Mouse (Mus musculus): ENCODE measurements around the gene Ramp2. TPM values are rescaled to one million over a fixed set of nuclear protein-coding genes. Genes with fewer than 3 reads are reported as not detected.
A peak's percentile ranks its signal among the peaks of the same experiment; 100 is the strongest.

Gene Ramp2
- polyA plus RNA-seq, 1 experiment from 2014 or later: 20.3 TPM

DNA sequence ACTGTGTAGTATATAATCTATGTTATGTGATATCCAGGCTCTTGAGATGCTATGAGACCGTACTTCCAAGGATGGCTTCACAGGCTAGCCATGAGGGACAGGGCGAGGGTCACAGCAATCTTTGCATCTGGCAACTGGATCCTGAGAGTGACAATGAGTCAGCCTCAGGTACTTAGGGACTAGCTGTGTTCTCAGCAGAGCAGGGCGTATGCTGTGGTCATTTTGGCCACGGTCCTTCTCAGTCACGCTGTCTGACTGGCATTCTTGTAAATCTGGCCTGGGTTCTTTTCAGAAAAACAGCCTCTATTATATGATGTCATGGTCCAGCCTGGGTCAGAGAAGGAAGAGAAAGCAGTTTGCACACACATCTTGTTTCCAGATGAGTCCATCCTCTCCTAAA, 9.0 kb upstream of the Ramp2 start:
- no peak overlapping the region for H3K27ac ChIP-seq (replicated peaks)
- no peak overlapping the region for H3K4me2 ChIP-seq
- WGBS (ENCODE audit: insufficient replicate concordance): 86% methylated on average over 5 of the region's 5 CpGs
- H3K4me1 ChIP-seq (replicated peaks): peaks cover 4% of the 10 kb centered on the region
- H3K9ac ChIP-seq: no peak overlapping the region
- H3K36me3 ChIP-seq (replicated peaks): no peaks in the 10 kb centered on the region
- H3K9me3 ChIP-seq (replicated peaks): no peaks in the 10 kb centered on the region
- no peak overlapping the region for H3K4me3 ChIP-seq (replicated peaks)
- no peak for ATAC-seq (ENCODE audit: insufficient read depth)
- peaks cover 43% of the 10 kb centered on the region for H3K27me3 ChIP-seq

- no peak overlapping the region for H3K4me2 ChIP-seq
- no peak overlapping the region for H3K9ac ChIP-seq
- H3K27ac ChIP-seq (replicated peaks): no peak overlapping the region
- H3K4me3 ChIP-seq (replicated peaks): no peak overlapping the region
- H3K9me3 ChIP-seq (replicated peaks): no peaks in the 10 kb centered on the region
- no peak for ATAC-seq (ENCODE audit: insufficient read depth)
- H3K27me3 ChIP-seq: peaks cover 45% of the 10 kb centered on the region
- H3K36me3 ChIP-seq (replicated peaks): no peaks in the 10 kb centered on the region
- whole genome bisulfite sequencing (ENCODE audit: insufficient replicate concordance): 52% methylated on average over 5 of the region's 5 CpGs
- H3K4me1 ChIP-seq (replicated peaks): no peaks in the 10 kb centered on the region
Measured at GRCm38 (mm10) chr11:101238071-101238647, 7.7 kb upstream of the Ramp2 start.

DNA sequence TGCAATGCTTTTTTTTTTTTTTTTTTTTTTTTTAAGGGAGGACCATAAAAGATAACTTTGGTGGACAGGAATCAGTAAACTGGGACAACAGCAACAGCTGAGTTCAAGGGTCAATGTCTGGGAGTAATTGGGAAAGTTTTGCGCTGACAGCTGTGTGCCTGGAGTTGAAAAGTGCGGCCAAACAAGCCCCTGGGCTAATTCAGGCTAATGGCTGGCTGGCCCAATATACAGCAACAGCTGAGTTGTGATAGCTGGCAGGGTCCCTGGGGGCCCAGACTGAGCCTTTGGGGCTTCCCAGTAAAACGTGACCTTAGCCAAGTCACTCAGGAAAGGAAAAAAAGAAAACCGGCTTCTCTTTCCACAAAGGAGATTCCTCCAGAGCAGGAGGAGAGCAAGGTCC, 757 bp upstream of the Ramp2 start:
- no peaks in the 10 kb centered on the region for H3K9me3 ChIP-seq (replicated peaks)
- peaks cover 75% of the 10 kb centered on the region for H3K27me3 ChIP-seq
- H3K4me3 ChIP-seq (replicated peaks): no peak overlapping the region
- no peak for ATAC-seq (ENCODE audit: insufficient read depth)
- no peak overlapping the region for H3K4me2 ChIP-seq
- H3K9ac ChIP-seq: no peak overlapping the region
- 43% methylated on average over 4 of the region's 4 CpGs for WGBS (ENCODE audit: insufficient replicate concordance)
- H3K4me1 ChIP-seq (replicated peaks): peaks cover 32% of the 10 kb centered on the region
- H3K27ac ChIP-seq (replicated peaks): no peak overlapping the region
- no peaks in the 10 kb centered on the region for H3K36me3 ChIP-seq (replicated peaks)

GRCm38 (mm10) chr11:101246702-101247012, 829 bp downstream of the Ramp2 start:
- peak overlapping the region; percentile 74 for H3K4me2 ChIP-seq
- 13% methylated on average over 7 of the region's 7 CpGs for WGBS (ENCODE audit: insufficient replicate concordance)
- peaks cover 79% of the 10 kb centered on the region for H3K27me3 ChIP-seq
- peaks cover 32% of the 10 kb centered on the region for H3K4me1 ChIP-seq (replicated peaks)
- no peaks in the 10 kb centered on the region for H3K9me3 ChIP-seq (replicated peaks)
- peak overlapping the region; percentile 51 for H3K4me3 ChIP-seq (replicated peaks)
- H3K9ac ChIP-seq: peak overlapping the region; percentile 32; the same call in 1 of the 2 replicates
- H3K36me3 ChIP-seq (replicated peaks): no peaks in the 10 kb centered on the region
- 0 out of 2 replicates have a peak, but pooled peaks have one; percentile 16 for ATAC-seq (ENCODE audit: insufficient read depth)
- no peak overlapping the region for H3K27ac ChIP-seq (replicated peaks)

- no peaks in the 10 kb centered on the region for H3K9me3 ChIP-seq (replicated peaks)
- no peak overlapping the region for H3K27ac ChIP-seq (replicated peaks)
- H3K4me2 ChIP-seq: peak overlapping the region; percentile 74; the same call in 1 of the 2 replicates
- peaks cover 37% of the 10 kb centered on the region for H3K4me1 ChIP-seq (replicated peaks)
- H3K36me3 ChIP-seq (replicated peaks): no peaks in the 10 kb centered on the region
- H3K4me3 ChIP-seq (replicated peaks): no peak overlapping the region
- H3K9ac ChIP-seq: no peak overlapping the region
- H3K27me3 ChIP-seq: peaks cover 70% of the 10 kb centered on the region
- 69% methylated on average over 6 of the region's 6 CpGs for WGBS (ENCODE audit: insufficient replicate concordance)
- no peak for ATAC-seq (ENCODE audit: insufficient read depth)
Measured at GRCm38 (mm10) chr11:101247521-101248030, 1.7 kb downstream of the Ramp2 start.

GRCm38 (mm10) chr11:101248258-101248994, 2.6 kb downstream of the Ramp2 start:
- Histone ChIP-seq H3K9me3 (replicated peaks) (no peaks in the 10 kb centered on the region), H3K27me3 (peaks cover 61% of the 10 kb centered on the region), H3K4me2 (no peak overlapping the region), H3K27ac (replicated peaks) (no peak overlapping the region), H3K4me3 (replicated peaks) (no peak overlapping the region), H3K36me3 (replicated peaks) (no peaks in the 10 kb centered on the region), H3K9ac (no peak overlapping the region), H3K4me1 (replicated peaks) (peaks cover 44% of the 10 kb centered on the region)
- ATAC-seq (ENCODE audit: insufficient read depth): no peak
- WGBS (ENCODE audit: insufficient replicate concordance): 26% methylated on average over 14 of the region's 14 CpGs

- H3K27ac ChIP-seq (replicated peaks): no peak overlapping the region
- H3K4me1 ChIP-seq (replicated peaks): peaks cover 48% of the 10 kb centered on the region
- no peak overlapping the region for H3K4me3 ChIP-seq (replicated peaks)
- H3K9ac ChIP-seq: no peak overlapping the region
- no peak for ATAC-seq (ENCODE audit: insufficient read depth)
- 65% methylated on average over 2 of the region's 2 CpGs for WGBS (ENCODE audit: insufficient replicate concordance)
- H3K9me3 ChIP-seq (replicated peaks): no peaks in the 10 kb centered on the region
- no peak overlapping the region for H3K4me2 ChIP-seq
- peaks cover 4% of the 10 kb centered on the region for H3K36me3 ChIP-seq (replicated peaks)
- H3K27me3 ChIP-seq: peaks cover 35% of the 10 kb centered on the region
Measured at GRCm38 (mm10) chr11:101251031-101251430, 5.2 kb downstream of the Ramp2 start.

DNA sequence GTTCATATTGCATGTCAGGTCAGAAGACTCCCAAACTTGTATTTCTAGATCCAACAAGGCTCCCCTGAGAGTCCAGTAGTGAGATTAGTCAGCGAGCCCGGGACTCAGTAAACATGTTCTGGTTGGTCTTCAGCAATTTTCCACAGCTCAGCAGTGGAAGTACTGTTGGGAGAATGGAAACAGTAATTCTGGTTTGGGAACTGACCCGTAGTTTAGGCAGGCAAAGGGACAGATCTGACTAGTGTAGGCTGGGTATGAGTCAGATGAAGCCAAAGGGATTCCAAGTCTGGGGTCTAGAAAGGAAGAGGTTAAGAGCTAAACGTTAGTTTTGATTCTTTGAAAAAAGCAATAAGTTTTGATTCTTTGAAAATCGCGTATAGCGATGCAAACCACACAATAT, 7.1 kb downstream of the Ramp2 start:
- Histone ChIP-seq H3K4me2 (peak overlapping the region; percentile 84), H3K27ac (replicated peaks) (peak overlapping the region; percentile 90), H3K9ac (peak overlapping the region; percentile 92), H3K27me3 (peaks cover 16% of the 10 kb centered on the region), H3K4me1 (replicated peaks) (peaks cover 54% of the 10 kb centered on the region), H3K4me3 (replicated peaks) (peak overlapping the region; percentile 88), H3K36me3 (replicated peaks) (peaks cover 17% of the 10 kb centered on the region), H3K9me3 (replicated peaks) (no peaks in the 10 kb centered on the region)
- ATAC-seq (ENCODE audit: insufficient read depth): 0 out of 2 replicates have a peak, but pooled peaks have one; percentile 16
- 9% methylated on average over 7 of the region's 7 CpGs for WGBS (ENCODE audit: insufficient replicate concordance)

DNA sequence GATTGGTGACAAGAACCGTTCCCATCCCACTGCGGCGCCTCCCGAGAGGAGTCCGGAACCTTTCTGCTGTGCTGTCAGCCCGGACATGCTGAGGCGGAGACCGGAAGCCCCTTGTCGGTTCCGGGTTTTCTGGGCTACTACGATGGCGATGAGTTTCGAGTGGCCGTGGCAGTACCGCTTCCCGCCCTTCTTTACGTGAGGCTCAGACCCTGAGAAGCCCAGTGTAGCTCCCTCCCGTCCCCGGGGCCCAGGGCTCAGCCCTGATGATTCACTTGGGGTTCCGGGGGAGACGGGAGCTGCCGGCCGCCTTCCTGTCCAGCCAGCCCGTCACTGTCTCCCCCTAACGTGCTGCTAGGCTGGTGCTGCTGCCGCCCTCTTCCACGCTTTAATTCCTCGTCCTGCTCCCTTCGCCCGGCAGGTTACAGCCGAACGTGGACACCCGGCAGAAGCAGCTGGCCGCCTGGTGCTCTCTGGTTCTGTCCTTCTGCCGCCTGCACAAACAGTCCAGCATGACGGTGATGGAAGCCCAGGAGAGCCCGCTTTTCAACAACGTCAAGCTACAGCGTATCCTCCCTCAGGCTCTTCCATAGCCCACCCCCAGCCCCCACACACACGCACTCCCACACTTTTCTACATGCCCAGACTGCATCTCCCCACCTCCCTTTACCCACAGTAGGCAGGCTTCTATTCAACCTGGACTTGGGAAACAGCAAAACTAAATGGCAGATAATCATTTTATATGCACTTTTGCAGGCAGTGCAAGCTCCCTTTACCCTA, 8.0 kb downstream of the Ramp2 start, which contains the start of gene Vps25:
Gene Vps25, plus strand, starts transcription at position 95 of the 777 bp plus-strand sequence.
- peaks cover 56% of the 10 kb centered on the region for H3K4me1 ChIP-seq (replicated peaks)
- peak; percentile 82 for ATAC-seq (ENCODE audit: insufficient read depth)
- WGBS (ENCODE audit: insufficient replicate concordance): under 1% methylated on average over 40 of the region's 40 CpGs

DNA sequence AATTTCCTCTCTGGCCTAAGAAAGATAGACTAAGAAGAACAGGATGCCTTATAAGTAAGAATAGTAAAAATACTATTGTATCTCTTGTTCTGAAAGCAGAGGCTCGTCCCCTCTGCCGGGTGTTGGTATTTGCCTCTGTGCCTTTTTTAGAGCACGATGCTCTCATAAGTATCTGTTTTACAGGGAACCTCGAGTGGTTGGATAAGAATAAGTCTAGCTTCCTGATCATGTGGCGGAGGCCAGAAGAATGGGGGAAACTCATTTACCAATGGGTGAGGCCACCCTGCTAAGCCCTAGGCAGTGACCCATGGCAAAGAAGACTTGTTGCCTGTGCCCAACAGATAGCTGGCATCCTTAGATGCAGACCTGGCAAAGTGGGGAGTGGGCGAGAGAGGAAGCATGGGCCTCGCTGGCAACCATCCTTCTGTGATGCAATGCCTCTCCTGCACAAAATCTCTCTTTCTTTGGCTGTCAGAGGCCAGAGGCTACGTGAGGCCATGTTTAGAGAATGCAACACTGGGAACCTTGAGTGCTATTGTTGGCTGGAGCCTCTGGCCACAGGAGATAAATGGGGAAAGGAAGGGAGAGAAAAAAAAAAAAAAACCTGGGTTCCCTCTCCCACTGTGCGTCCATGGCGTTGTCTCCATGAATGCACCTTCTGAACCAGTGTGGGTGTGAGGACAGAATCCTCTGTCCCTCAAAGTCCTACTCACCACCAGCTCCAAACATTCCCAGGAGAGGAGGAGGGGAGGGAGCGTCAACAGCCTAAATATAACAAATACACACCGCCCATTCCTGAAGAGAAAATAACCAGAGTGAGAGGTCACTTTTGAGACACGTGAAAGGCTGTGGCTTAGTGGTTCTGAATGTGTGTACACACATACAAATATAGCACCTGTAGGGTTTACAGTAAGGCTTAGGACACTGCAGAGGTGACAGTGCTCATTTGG, 10.3 kb downstream of the Ramp2 start:
- H3K4me3 ChIP-seq (replicated peaks): no peak overlapping the region
- ATAC-seq (ENCODE audit: insufficient read depth): no peak
- H3K4me1 ChIP-seq (replicated peaks): peaks cover 74% of the 10 kb centered on the region
- no peaks in the 10 kb centered on the region for H3K9me3 ChIP-seq (replicated peaks)
- WGBS (ENCODE audit: insufficient replicate concordance): 78% methylated on average over 13 of the region's 13 CpGs
- peak overlapping the region; percentile 19; the same call in 1 of the 2 replicates for H3K27ac ChIP-seq (replicated peaks)
- H3K9ac ChIP-seq: no peak overlapping the region
- peaks cover 24% of the 10 kb centered on the region for H3K36me3 ChIP-seq (replicated peaks)
- peaks cover 9% of the 10 kb centered on the region for H3K27me3 ChIP-seq
- H3K4me2 ChIP-seq: no peak overlapping the region

More for the DNA sequence above, 8.0 kb downstream of the Ramp2 start, which contains the start of gene Vps25:
- peaks cover 24% of the 10 kb centered on the region for H3K36me3 ChIP-seq (replicated peaks)
- peak within 1 kb of the TSS; percentile 88 for H3K4me3 ChIP-seq (replicated peaks)
- peak within 1 kb of the TSS; percentile 90 for H3K27ac ChIP-seq (replicated peaks)
- peaks cover 9% of the 10 kb centered on the region; the same call in 1 of the 2 replicates for H3K27me3 ChIP-seq
- no peaks in the 10 kb centered on the region for H3K9me3 ChIP-seq (replicated peaks)
- H3K4me2 ChIP-seq: peak within 1 kb of the TSS; percentile 84
- peak within 1 kb of the TSS; percentile 92 for H3K9ac ChIP-seq
